Mouse (Mus musculus) neural tube, embryonic 12.5 days (tissue): ENCODE results near the gene Ccdc32. TPM values are rescaled to one million over a fixed set of nuclear protein-coding genes. Genes with fewer than 3 reads are reported as not detected.
"Not testable (repeated sequence)": the region's sequence is repeated elsewhere in the genome, so short reads cannot be mapped to it uniquely, and the experiment has no call there.

Experiments used
- ATAC-seq: fragments of 200-750 bp; cut with Nextera tagmentation; 2 replicates; pipeline ENCODE4 v1.8.0; 2017; ENCODE audit warnings: low read depth, mild to moderate bottlenecking, moderate TSS enrichment, moderate library complexity; ENCODE audit not compliant: low FRiP score
- H3K27ac ChIP-seq: fragments of 300-500 bp; sonication (generic); 2 replicates; pipeline ENCODE4 v1.5.1; 2016
- H3K27me3 ChIP-seq: fragments of 300-500 bp; sonication (generic); replicated peaks from 2 replicates; pipeline ENCODE4 v1.6.1; 2016; ENCODE audit warnings: mild to moderate bottlenecking
- H3K36me3 ChIP-seq: fragments of 300-500 bp; sonication (generic); 2 replicates; pipeline ENCODE4 v1.6.1; 2016; ENCODE audit warnings: mild to moderate bottlenecking
- H3K4me1 ChIP-seq: fragments of 300-500 bp; sonication (generic); 2 replicates; pipeline ENCODE4 v1.6.1; 2016
- H3K4me2 ChIP-seq: fragments of 300-500 bp; sonication (generic); replicated peaks from 2 replicates; pipeline ENCODE4 v1.6.1; 2016; ENCODE audit warnings: mild to moderate bottlenecking
- H3K4me3 ChIP-seq: fragments of 300-500 bp; sonication (generic); 2 replicates; pipeline ENCODE4 v1.5.1; 2016
- H3K9ac ChIP-seq: fragments of 300-500 bp; sonication (generic); 2 replicates; pipeline ENCODE4 v1.6.1; 2016; ENCODE audit warnings: mild to moderate bottlenecking
- H3K9me3 ChIP-seq: fragments of 300-500 bp; sonication (generic); 2 replicates; pipeline ENCODE4 v1.6.1; 2016; ENCODE audit warnings: mild to moderate bottlenecking
- WGBS: fragments of 180-500 bp; shearing (Covaris S2); methylation state at CpG from one replicate; pipeline ENCODE4 v1.1.7; 2016; 5-methylcytosine and 5-hydroxymethylcytosine counted together
- polyA plus RNA-seq: library from polyadenylated mRNA; unstranded; fragments of >200 nt; fragmentation: Nextera tagmentation; extraction: Ambion mirVana; gene quantifications from 2 replicates; pipeline ENCODE4 v1.2.1, GENCODE M21; 2016

Ccdc32 gene
- polyA plus RNA-seq, 1 experiment from 2014 or later, result 28.0 TPM

GRCm38 (mm10) chr2:119026951-119027350 is 2.2 kb downstream of the Ccdc32 start:
- Histone ChIP-seq H3K4me2 (no peak overlapping the region), H3K36me3 (peaks cover 13% of the 10 kb centered on the region), H3K4me3 (no peak overlapping the region), H3K9me3 (no peaks in the 10 kb centered on the region), H3K27me3 (no peaks in the 10 kb centered on the region), H3K4me1 (peaks cover 5% of the 10 kb centered on the region), H3K27ac (no peak overlapping the region), H3K9ac (no peak overlapping the region)
- ATAC-seq, result no peak
- WGBS, result 94% methylated on average over 4 of the region's 4 CpGs

GRCm38 (mm10) chr2:119025239-119025616 is 4.0 kb downstream of the Ccdc32 start:
- Histone ChIP-seq H3K27me3 (no peaks in the 10 kb centered on the region), H3K27ac (no peak overlapping the region), H3K36me3 (peaks cover 27% of the 10 kb centered on the region), H3K9me3 (no peaks in the 10 kb centered on the region), H3K9ac (no peak overlapping the region), H3K4me2 (no peak overlapping the region), H3K4me1 (peaks cover 5% of the 10 kb centered on the region), H3K4me3 (no peak overlapping the region)
- no peak for ATAC-seq
- 86% methylated on average over 4 of the region's 4 CpGs for WGBS

GRCm38 (mm10) chr2:119024536-119025238 is 4.5 kb downstream of the Ccdc32 start:
- H3K9ac ChIP-seq, result no peak overlapping the region
- ATAC-seq, result no peak
- no peak overlapping the region for H3K27ac ChIP-seq
- no peaks in the 10 kb centered on the region for H3K9me3 ChIP-seq
- H3K36me3 ChIP-seq, result peaks cover 29% of the 10 kb centered on the region
- H3K4me1 ChIP-seq, result peaks cover 5% of the 10 kb centered on the region
- WGBS, result 80% methylated on average over 9 of the region's 9 CpGs
- no peak overlapping the region for H3K4me3 ChIP-seq
- no peak overlapping the region for H3K4me2 ChIP-seq
- no peaks in the 10 kb centered on the region for H3K27me3 ChIP-seq

- no peak overlapping the region for H3K27ac ChIP-seq
- peaks cover 29% of the 10 kb centered on the region for H3K36me3 ChIP-seq
- H3K9me3 ChIP-seq, result no peaks in the 10 kb centered on the region
- no peaks in the 10 kb centered on the region for H3K27me3 ChIP-seq
- no peak for ATAC-seq
- H3K4me1 ChIP-seq, result peaks cover 13% of the 10 kb centered on the region
- H3K9ac ChIP-seq, result no peak overlapping the region
- no peak overlapping the region for H3K4me3 ChIP-seq
- no peak overlapping the region for H3K4me2 ChIP-seq
- 95% methylated on average over 6 of the region's 6 CpGs for WGBS
These were observed 6.0 kb downstream of the Ccdc32 start for GRCm38 (mm10) chr2:119023154-119023660.

- no peaks in the 10 kb centered on the region for H3K9me3 ChIP-seq
- WGBS, result 53% methylated on average over 4 of the region's 4 CpGs
- no peaks in the 10 kb centered on the region for H3K27me3 ChIP-seq
- 0 out of 2 replicates have a peak overlapping the region, but pooled peaks have one; percentile 33 for H3K27ac ChIP-seq
- H3K4me2 ChIP-seq, result peak overlapping the region; percentile 43; the same call in 1 of the 2 replicates
- H3K4me1 ChIP-seq, result peaks cover 13% of the 10 kb centered on the region
- H3K4me3 ChIP-seq, result no peak overlapping the region
- no peak overlapping the region for H3K9ac ChIP-seq
- H3K36me3 ChIP-seq, result peaks cover 30% of the 10 kb centered on the region
- peak; percentile 31; the same call in 1 of the 2 replicates for ATAC-seq
These were observed 9.7 kb downstream of the Ccdc32 start for GRCm38 (mm10) chr2:119019538-119019937.

- peak; percentile 76 for ATAC-seq
- Histone ChIP-seq H3K4me2 (peak overlapping the region; percentile 43), H3K27ac (peak overlapping the region; percentile 33; the same call in 1 of the 2 replicates), H3K4me3 (no peak overlapping the region), H3K27me3 (no peaks in the 10 kb centered on the region), H3K4me1 (peaks cover 13% of the 10 kb centered on the region), H3K36me3 (peaks cover 30% of the 10 kb centered on the region), H3K9me3 (no peaks in the 10 kb centered on the region), H3K9ac (no peak overlapping the region)
- 3% methylated on average over 5 of the region's 5 CpGs for WGBS
These were observed 10.1 kb downstream of the Ccdc32 start for GRCm38 (mm10) chr2:119019131-119019530.

DNA sequence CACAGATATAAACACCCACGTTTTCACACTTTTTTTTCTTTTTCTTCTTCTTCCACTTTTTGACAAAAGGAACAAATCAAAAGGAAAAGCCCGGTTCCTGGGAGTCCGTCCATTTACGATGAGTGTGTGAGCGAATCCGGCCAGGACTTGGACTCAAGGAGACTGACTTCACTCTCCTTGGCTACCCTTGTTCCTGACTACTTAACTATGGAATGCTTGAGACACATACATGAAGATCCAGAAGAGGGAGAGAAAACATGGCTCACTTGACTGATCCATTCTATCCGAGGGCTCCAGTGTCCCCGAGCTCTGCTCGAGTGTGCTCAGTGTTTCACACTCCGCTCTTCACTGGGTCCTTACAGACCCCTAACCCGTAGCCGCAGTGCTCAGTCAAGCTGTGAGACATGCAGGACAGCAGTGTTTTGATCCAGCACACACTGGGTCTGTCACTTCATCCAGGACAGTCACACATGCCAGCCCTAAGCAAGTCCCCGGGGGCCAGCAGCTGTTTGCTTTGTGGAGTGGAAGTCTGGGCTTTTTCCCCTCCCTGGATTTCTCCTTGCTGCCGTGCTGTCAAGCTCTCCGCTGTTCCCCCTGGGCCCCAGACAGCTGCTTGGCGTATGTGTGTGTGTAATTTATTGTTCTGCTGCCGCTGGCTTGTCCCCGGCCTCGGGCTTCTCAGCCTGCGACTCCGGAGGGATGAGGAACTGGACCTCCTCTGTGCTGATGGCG is 10.6 kb downstream of the Ccdc32 start:
- no peaks in the 10 kb centered on the region for H3K9me3 ChIP-seq
- peak overlapping the region; percentile 33; the same call in 1 of the 2 replicates for H3K27ac ChIP-seq
- no peaks in the 10 kb centered on the region for H3K27me3 ChIP-seq
- no peak overlapping the region for H3K4me3 ChIP-seq
- 45% methylated on average over 22 of the region's 22 CpGs for WGBS
- peak; percentile 76 for ATAC-seq
- H3K4me1 ChIP-seq, result peaks cover 13% of the 10 kb centered on the region
- no peak overlapping the region for H3K9ac ChIP-seq
- peak overlapping the region; percentile 43 for H3K4me2 ChIP-seq
- peaks cover 30% of the 10 kb centered on the region for H3K36me3 ChIP-seq

DNA sequence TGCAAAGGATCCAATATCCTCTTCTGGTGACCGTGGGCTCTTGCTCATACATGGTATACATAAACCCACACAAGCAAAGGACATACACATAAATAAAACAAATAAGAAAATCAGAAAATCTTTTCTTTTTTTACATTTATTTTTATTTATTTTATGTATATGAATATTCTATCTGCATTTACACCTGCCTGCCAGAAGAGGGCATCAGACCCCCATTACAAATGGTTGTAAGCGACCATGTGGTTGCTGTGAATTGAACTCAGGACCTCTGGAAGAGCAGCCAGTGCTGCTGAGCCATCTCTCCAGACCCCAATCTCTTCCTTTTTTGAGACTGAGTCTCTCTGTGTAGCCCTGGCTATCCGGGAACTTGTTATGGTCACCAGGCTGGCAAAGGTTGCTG is 11.5 kb downstream of the Ccdc32 start:
- peaks cover 13% of the 10 kb centered on the region for H3K4me1 ChIP-seq

GRCm38 (mm10) chr2:119016312-119016711 is 12.9 kb downstream of the Ccdc32 start:
- not testable (repeated sequence) for H3K9ac ChIP-seq, H3K4me3 ChIP-seq, H3K27ac ChIP-seq, H3K4me2 ChIP-seq, H3K27me3 ChIP-seq, H3K9me3 ChIP-seq, ATAC-seq
- 81% methylated on average over 4 of the region's 4 CpGs for WGBS
- H3K4me1 ChIP-seq, result peaks cover 13% of the 10 kb centered on the region
- H3K36me3 ChIP-seq, result peaks cover 14% of the 10 kb centered on the region

More for the DNA sequence above, 11.5 kb downstream of the Ccdc32 start:
- WGBS, result 97% methylated on average over 3 of the region's 3 CpGs
- ATAC-seq, result no peak
- Histone ChIP-seq H3K4me2 (no peak overlapping the region), H3K27ac (no peak overlapping the region), H3K27me3 (no peaks in the 10 kb centered on the region), H3K36me3 (peaks cover 25% of the 10 kb centered on the region), H3K9ac (no peak overlapping the region), H3K4me3 (no peak overlapping the region), H3K9me3 (no peaks in the 10 kb centered on the region)

- ATAC-seq, result no peak
- Histone ChIP-seq H3K27me3 (no peaks in the 10 kb centered on the region), H3K4me3 (no peak overlapping the region), H3K9me3 (no peaks in the 10 kb centered on the region), H3K4me2 (no peak overlapping the region), H3K9ac (no peak overlapping the region), H3K4me1 (peaks cover 13% of the 10 kb centered on the region), H3K36me3 (peaks cover 8% of the 10 kb centered on the region; the same call in 1 of the 2 replicates), H3K27ac (no peak overlapping the region)
- 59% methylated on average over 12 of the region's 12 CpGs for WGBS
These were observed 13.5 kb downstream of the Ccdc32 start for GRCm38 (mm10) chr2:119015604-119016180.

- no peaks in the 10 kb centered on the region for H3K9me3 ChIP-seq
- H3K27ac ChIP-seq, result no peak overlapping the region
- ATAC-seq, result no peak
- H3K36me3 ChIP-seq, result peaks cover 4% of the 10 kb centered on the region; the same call in 1 of the 2 replicates
- H3K4me3 ChIP-seq, result no peak overlapping the region
- whole genome bisulfite sequencing, result 84% methylated on average over 7 of the region's 7 CpGs
- peaks cover 13% of the 10 kb centered on the region for H3K4me1 ChIP-seq
- H3K4me2 ChIP-seq, result no peak overlapping the region
- H3K9ac ChIP-seq, result no peak overlapping the region
- no peaks in the 10 kb centered on the region for H3K27me3 ChIP-seq
These were observed 14.2 kb downstream of the Ccdc32 start for GRCm38 (mm10) chr2:119014989-119015388.

GRCm38 (mm10) chr2:119009376-119009775 is 19.8 kb downstream of the Ccdc32 start:
- Histone ChIP-seq H3K9me3 (no peaks in the 10 kb centered on the region), H3K9ac (no peak overlapping the region), H3K36me3 (no peaks in the 10 kb centered on the region), H3K4me3 (no peak overlapping the region), H3K4me1 (no peaks in the 10 kb centered on the region), H3K27ac (no peak overlapping the region), H3K4me2 (no peak overlapping the region), H3K27me3 (no peaks in the 10 kb centered on the region)
- WGBS, result 94% methylated on average over 2 of the region's 2 CpGs
- ATAC-seq, result no peak
